Mouse (Mus musculus): ENCODE measurements around the gene Paqr6.

Paqr6 gene

GRCm38 (mm10) chr3:88411681-88412080, 47.3 kb downstream of the Paqr6 start:
- no peak for DNase-seq (ENCODE audit: low read depth)

- DNase-seq (ENCODE audit: low read depth): no peak
Measured at GRCm38 (mm10) chr3:88412636-88413035, 48.3 kb downstream of the Paqr6 start.

- DNase-seq (ENCODE audit: low read depth): no peak
Measured at GRCm38 (mm10) chr3:88415668-88416067, 51.3 kb downstream of the Paqr6 start.

GRCm38 (mm10) chr3:88418016-88418415, 53.6 kb downstream of the Paqr6 start:
- DNase-seq (ENCODE audit: low read depth): no peak

Data from c-Kit-positive CD71-positive TER-119-negative erythroid progenitor cells, embryonic 14.5 days (primary cell).